Mouse (Mus musculus): ENCODE measurements at regions not wholly inside any gene's neighbourhood (a gene's known extent, or its start where the extent isn't known, plus 50 kb on each side); places are given as distances from the start of the nearest gene placed in this dataset.

GRCm38 (mm10) chr14:72877132-72877531, 167.3 kb upstream of the Fndc3a start:
- H3K9ac ChIP-seq, result no peak overlapping the region
- no peak for ATAC-seq (ENCODE audit: low FRiP score)
- no peaks in the 10 kb centered on the region for H3K4me1 ChIP-seq
- H3K27me3 ChIP-seq, result no peaks in the 10 kb centered on the region
- H3K4me3 ChIP-seq, result no peak overlapping the region
- H3K27ac ChIP-seq, result no peak overlapping the region
- no peaks in the 10 kb centered on the region for H3K9me3 ChIP-seq (replicated peaks)
- no peak overlapping the region for H3K4me2 ChIP-seq (replicated peaks)
- no peaks in the 10 kb centered on the region for H3K36me3 ChIP-seq

GRCm38 (mm10) chr14:72873494-72873893, 163.7 kb upstream of the Fndc3a start:
- Histone ChIP-seq H3K4me1 (peaks cover 12% of the 10 kb centered on the region; the same call in 1 of the 2 replicates), H3K4me3 (no peak overlapping the region), H3K27me3 (no peaks in the 10 kb centered on the region), H3K36me3 (no peaks in the 10 kb centered on the region), H3K27ac (no peak overlapping the region), H3K4me2 (replicated peaks) (no peak overlapping the region), H3K9ac (no peak overlapping the region), H3K9me3 (replicated peaks) (no peaks in the 10 kb centered on the region)
- ATAC-seq (ENCODE audit: low FRiP score), result no peak
- 84% methylated on average over 3 of the region's 3 CpGs for WGBS

GRCm38 (mm10) chr14:72869188-72869749, 159.5 kb upstream of the Fndc3a start:
- Histone ChIP-seq H3K27me3 (no peaks in the 10 kb centered on the region), H3K27ac (peak overlapping the region; percentile 67), H3K9me3 (replicated peaks) (no peaks in the 10 kb centered on the region), H3K4me1 (peaks cover 12% of the 10 kb centered on the region; the same call in 1 of the 2 replicates), H3K36me3 (no peaks in the 10 kb centered on the region), H3K4me2 (replicated peaks) (peak overlapping the region; percentile 31), H3K9ac (0 out of 2 replicates have a peak overlapping the region, but pooled peaks have one; percentile 14), H3K4me3 (0 out of 2 replicates have a peak overlapping the region, but pooled peaks have one; percentile 5)
- 42% methylated on average over 20 of the region's 20 CpGs for WGBS
- ATAC-seq (ENCODE audit: low FRiP score), result peak; percentile 77

GRCm38 (mm10) chr14:72866896-72867295, 157.1 kb upstream of the Fndc3a start:
- no peak overlapping the region for H3K9ac ChIP-seq
- no peak overlapping the region for H3K27ac ChIP-seq
- H3K9me3 ChIP-seq (replicated peaks), result no peaks in the 10 kb centered on the region
- no peaks in the 10 kb centered on the region for H3K36me3 ChIP-seq
- H3K4me2 ChIP-seq (replicated peaks), result no peak overlapping the region
- no peak for ATAC-seq (ENCODE audit: low FRiP score)
- H3K27me3 ChIP-seq, result no peaks in the 10 kb centered on the region
- H3K4me1 ChIP-seq, result peaks cover 12% of the 10 kb centered on the region; the same call in 1 of the 2 replicates
- WGBS, result 79% methylated on average over 2 of the region's 2 CpGs
- H3K4me3 ChIP-seq, result no peak overlapping the region

- ATAC-seq (ENCODE audit: low FRiP score), result no peak
- H3K4me2 ChIP-seq (replicated peaks), result no peak overlapping the region
- H3K27me3 ChIP-seq, result no peaks in the 10 kb centered on the region
- H3K27ac ChIP-seq, result no peak overlapping the region
- no peaks in the 10 kb centered on the region for H3K9me3 ChIP-seq (replicated peaks)
- no peak overlapping the region for H3K4me3 ChIP-seq
- H3K4me1 ChIP-seq, result peaks cover 12% of the 10 kb centered on the region; the same call in 1 of the 2 replicates
- no peaks in the 10 kb centered on the region for H3K36me3 ChIP-seq
- H3K9ac ChIP-seq, result no peak overlapping the region
Observed at GRCm38 (mm10) chr14:72865531-72865930, 155.7 kb upstream of the Fndc3a start.

GRCm38 (mm10) chr14:72864792-72865191, 155.0 kb upstream of the Fndc3a start:
- Histone ChIP-seq H3K4me2 (replicated peaks) (no peak overlapping the region), H3K36me3 (no peaks in the 10 kb centered on the region), H3K4me3 (no peak overlapping the region), H3K9me3 (replicated peaks) (no peaks in the 10 kb centered on the region), H3K9ac (no peak overlapping the region), H3K27ac (no peak overlapping the region), H3K4me1 (peaks cover 11% of the 10 kb centered on the region; the same call in 1 of the 2 replicates), H3K27me3 (no peaks in the 10 kb centered on the region)
- 92% methylated on average over 4 of the region's 4 CpGs for WGBS
- ATAC-seq (ENCODE audit: low FRiP score), result no peak

- 77% methylated on average over 5 of the region's 5 CpGs for WGBS
- H3K4me1 ChIP-seq, result peaks cover 5% of the 10 kb centered on the region; the same call in 1 of the 2 replicates
- ATAC-seq (ENCODE audit: low FRiP score), result no peak
Observed at GRCm38 (mm10) chr14:72864130-72864529, 154.3 kb upstream of the Fndc3a start.

GRCm38 (mm10) chr14:72862806-72863526, 153.2 kb upstream of the Fndc3a start:
- no peaks in the 10 kb centered on the region for H3K4me1 ChIP-seq

More at GRCm38 (mm10) chr14:72864130-72864529, 154.3 kb upstream of the Fndc3a start:
- Histone ChIP-seq H3K9ac (no peak overlapping the region), H3K4me2 (replicated peaks) (no peak overlapping the region), H3K4me3 (no peak overlapping the region), H3K36me3 (no peaks in the 10 kb centered on the region), H3K27me3 (no peaks in the 10 kb centered on the region), H3K27ac (no peak overlapping the region), H3K9me3 (replicated peaks) (no peaks in the 10 kb centered on the region)

GRCm38 (mm10) chr14:72854226-72854625, 144.4 kb upstream of the Fndc3a start:
- H3K27ac ChIP-seq, result no peak overlapping the region
- H3K36me3 ChIP-seq, result no peaks in the 10 kb centered on the region
- no peak; the same call in 1 of the 2 replicates for ATAC-seq (ENCODE audit: low FRiP score)
- H3K9ac ChIP-seq, result no peak overlapping the region
- no peaks in the 10 kb centered on the region for H3K4me1 ChIP-seq
- WGBS, result 85% methylated on average over 1 of the region's 1 CpGs
- H3K4me3 ChIP-seq, result no peak overlapping the region
- no peaks in the 10 kb centered on the region for H3K9me3 ChIP-seq (replicated peaks)
- H3K27me3 ChIP-seq, result no peaks in the 10 kb centered on the region
- no peak overlapping the region for H3K4me2 ChIP-seq (replicated peaks)

More at GRCm38 (mm10) chr14:72862806-72863526, 153.2 kb upstream of the Fndc3a start:
- Histone ChIP-seq H3K27ac (no peak overlapping the region), H3K9ac (no peak overlapping the region), H3K9me3 (replicated peaks) (no peaks in the 10 kb centered on the region), H3K4me3 (no peak overlapping the region), H3K4me2 (replicated peaks) (no peak overlapping the region), H3K27me3 (no peaks in the 10 kb centered on the region), H3K36me3 (no peaks in the 10 kb centered on the region)
- WGBS, result 77% methylated on average over 7 of the region's 7 CpGs
- no peak for ATAC-seq (ENCODE audit: low FRiP score)

- H3K4me3 ChIP-seq, result no peak overlapping the region
- H3K4me1 ChIP-seq, result no peaks in the 10 kb centered on the region
- H3K27ac ChIP-seq, result no peak overlapping the region
- H3K27me3 ChIP-seq, result no peaks in the 10 kb centered on the region
- no peaks in the 10 kb centered on the region for H3K9me3 ChIP-seq (replicated peaks)
- 85% methylated on average over 3 of the region's 3 CpGs for WGBS
- H3K9ac ChIP-seq, result no peak overlapping the region
- no peak for ATAC-seq (ENCODE audit: low FRiP score)
- H3K4me2 ChIP-seq (replicated peaks), result no peak overlapping the region
- no peaks in the 10 kb centered on the region for H3K36me3 ChIP-seq
Observed at GRCm38 (mm10) chr14:72853104-72853503, 143.3 kb upstream of the Fndc3a start.

- WGBS, result 85% methylated on average over 3 of the region's 3 CpGs
- ATAC-seq (ENCODE audit: low FRiP score), result no peak
- Histone ChIP-seq H3K27me3 (no peaks in the 10 kb centered on the region), H3K9me3 (replicated peaks) (no peaks in the 10 kb centered on the region), H3K4me3 (no peak overlapping the region), H3K4me2 (replicated peaks) (no peak overlapping the region), H3K4me1 (0 out of 2 replicates have a peak, but pooled peaks cover 4% of the 10 kb centered on the region), H3K27ac (no peak overlapping the region), H3K9ac (no peak overlapping the region), H3K36me3 (no peaks in the 10 kb centered on the region)
Observed at GRCm38 (mm10) chr14:72850884-72851283, 141.1 kb upstream of the Fndc3a start.

- Histone ChIP-seq H3K27ac (no peak overlapping the region), H3K9ac (no peak overlapping the region), H3K4me1 (0 out of 2 replicates have a peak, but pooled peaks cover 7% of the 10 kb centered on the region), H3K27me3 (no peaks in the 10 kb centered on the region), H3K36me3 (no peaks in the 10 kb centered on the region), H3K4me3 (no peak overlapping the region), H3K4me2 (replicated peaks) (no peak overlapping the region), H3K9me3 (replicated peaks) (no peaks in the 10 kb centered on the region)
- no peak for ATAC-seq (ENCODE audit: low FRiP score)
- 87% methylated on average over 4 of the region's 4 CpGs for WGBS
Observed at GRCm38 (mm10) chr14:72848271-72848955, 138.6 kb upstream of the Fndc3a start.
